Mouse (Mus musculus): ENCODE data around the gene Ttc39a. TPM values are rescaled to one million over a fixed set of nuclear protein-coding genes. Genes with fewer than 3 reads are reported as not detected.

Ttc39a gene
- under 1 TPM; 0.10 to 0.18 TPM for polyA plus RNA-seq (2017; shearing (Covaris generic))

GRCm38 (mm10) chr4:109406486-109407175, at the start of gene Ttc39a:
Ttc39a (plus strand) TSS chr4:109406623.

GRCm38 (mm10) chr4:109484621-109485020, 78.2 kb downstream of the Ttc39a start, which contains the start of gene Rnf11:
Rnf11 (minus strand) TSS chr4:109484728.

Other genes starting within 250 kb of the Ttc39a start
- gene Osbpl9, start 204.4 kb upstream of the Ttc39a start, polyA plus RNA-seq (2017; shearing (Covaris generic)): 100 to 1,000 TPM; 126 to 130 TPM
- gene Calr4, start 172.1 kb upstream of the Ttc39a start, polyA plus RNA-seq (2017; shearing (Covaris generic)): not detected
- 100 to 1,000 TPM in 1 of 2 experiments, 10 to 100 TPM in 1; 98.6 to 104 TPM for gene Eps15, start 126.4 kb upstream of the Ttc39a start, polyA plus RNA-seq (2017; shearing (Covaris generic))
- gene Rnf11, start 78.1 kb downstream of the Ttc39a start, polyA plus RNA-seq (2017; shearing (Covaris generic)): 10 to 100 TPM; 52.1 to 52.7 TPM
- not detected for gene 4930522H14Rik, start 124.7 kb downstream of the Ttc39a start, polyA plus RNA-seq (2017; shearing (Covaris generic))

Measured in inflammation-experienced regulatory T-cells (primary cell).